Mouse (Mus musculus) ES-E14 (cell line): ENCODE results near the gene Hoxa3.

Experiments
- CHD2 ChIP-seq: IDR thresholded peaks from 2 replicates; pipeline ENCODE4 v1.6.1; 2014; ENCODE audit warnings: mild to moderate bottlenecking, low read depth, low read length, inconsistent platforms
- HCFC1 ChIP-seq: IDR thresholded peaks from 2 replicates; pipeline ENCODE4 v1.6.1; 2012; ENCODE audit warnings: low read length, inconsistent platforms, borderline replicate concordance; ENCODE audit not compliant: insufficient read depth
- MAFK ChIP-seq: IDR thresholded peaks from 2 replicates; pipeline ENCODE4 v1.6.1; 2014; ENCODE audit warnings: mild to moderate bottlenecking, low read depth, low read length, inconsistent platforms; ENCODE audit not compliant: insufficient read depth
- ZC3H11A ChIP-seq: IDR thresholded peaks from 2 replicates; pipeline ENCODE4 v1.6.1; 2012; ENCODE audit warnings: low read depth, mild to moderate bottlenecking, inconsistent platforms, low read length, borderline replicate concordance
- ZNF384 ChIP-seq: IDR thresholded peaks from 2 replicates; pipeline ENCODE4 v1.6.1; 2012; ENCODE audit warnings: low read depth, low read length, inconsistent platforms

- TF ChIP-seq CHD2 (no peak), MAFK (no peak), HCFC1 (no peak), ZC3H11A (no peak), ZNF384 (no peak)
Measured at GRCm38 (mm10) chr6:52156551-52157200, 56.5 kb downstream of the Hoxa3 start.
